Mouse (Mus musculus) heart, postnatal 14 days (tissue): Measurements from ENCODE around the gene Atf1. TPM values are rescaled to one million over a fixed set of nuclear protein-coding genes. Genes with fewer than 3 reads are reported as not detected.

Experiments
- DNase-seq, 2 experiments: peaks; one replicate each; pipeline ENCODE4 v3.0.0; 2021 to 2022
- intact Hi-C: fragments of 180-260 bp; cut with DNase I; formaldehyde crosslinking; loops from one replicate; pipeline ENCODE4 v1.15.1; 2025
- total RNA-seq, 2 experiments: library from RNA; stranded (reverse); gene quantifications; 2 replicates each; pipeline ENCODE4 v1.2.3; 2021

Gene Atf1
- total RNA-seq, 2 experiments from 2014 or later = 44.0 to 48.4 TPM

DNA sequence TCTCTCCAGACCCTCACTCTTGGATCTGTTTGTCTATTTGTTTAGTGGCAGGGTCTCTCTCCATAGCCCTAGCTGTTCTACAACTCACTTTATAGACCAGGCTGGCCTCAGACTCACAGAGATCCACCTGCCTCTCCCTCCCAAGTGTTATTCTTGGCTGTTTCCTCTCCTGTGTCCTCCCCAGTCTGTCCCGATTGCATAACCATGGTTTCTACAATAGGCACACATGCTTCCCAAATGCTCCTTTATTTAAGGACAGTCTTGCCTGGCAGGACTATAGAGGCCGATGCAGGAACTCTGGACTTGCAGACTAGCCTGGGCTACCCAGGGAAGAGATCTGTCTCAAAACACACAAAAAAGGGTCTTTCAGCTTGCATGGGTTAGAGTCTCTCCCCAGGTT lies 14.3 kb upstream of the Atf1 start:
- DNase-seq = no peak
- intact Hi-C loops = no loop called here

DNA sequence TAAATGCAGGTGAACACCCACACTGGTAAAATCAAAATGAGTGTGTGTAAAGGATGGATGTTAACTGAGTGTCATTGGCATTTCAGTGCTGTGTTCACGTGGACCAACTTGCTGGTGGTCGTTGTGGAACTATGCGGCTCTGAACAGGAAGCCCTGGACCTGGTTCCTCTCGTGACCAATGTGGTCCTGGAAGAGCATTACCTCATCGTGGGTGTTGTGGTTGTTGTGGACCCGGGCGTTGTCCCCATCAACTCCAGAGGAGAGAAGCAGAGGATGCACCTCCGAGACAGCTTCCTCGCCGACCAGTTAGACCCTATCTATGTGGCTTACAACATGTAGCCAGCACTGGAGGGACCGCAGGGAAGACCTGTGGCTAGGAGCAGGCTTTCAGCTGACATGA lies 12.5 kb upstream of the Atf1 start:
- intact Hi-C loops = no loop called here
- DNase-seq = no peak

DNA sequence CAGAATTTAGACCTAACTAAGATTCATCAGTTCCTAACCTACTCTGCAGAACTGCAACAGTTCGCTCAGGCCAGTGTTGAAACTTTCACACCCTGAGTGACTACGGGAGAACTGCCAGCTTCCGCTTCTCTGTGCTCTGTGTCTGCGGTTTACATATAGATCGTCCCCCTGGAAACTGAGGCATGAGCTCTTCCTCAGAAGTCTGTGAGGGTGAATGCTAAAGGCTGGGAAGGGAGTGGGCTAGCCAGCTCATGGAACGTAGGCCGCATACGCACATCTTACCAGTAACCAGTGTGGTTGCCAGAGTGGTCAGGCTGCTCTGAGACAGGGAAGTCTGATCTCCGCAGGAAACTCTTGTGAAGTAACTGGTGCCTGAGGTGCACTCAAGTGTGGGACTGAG lies 11.4 kb upstream of the Atf1 start:
- intact Hi-C loops = no loop called here
- DNase-seq = no peak

DNA sequence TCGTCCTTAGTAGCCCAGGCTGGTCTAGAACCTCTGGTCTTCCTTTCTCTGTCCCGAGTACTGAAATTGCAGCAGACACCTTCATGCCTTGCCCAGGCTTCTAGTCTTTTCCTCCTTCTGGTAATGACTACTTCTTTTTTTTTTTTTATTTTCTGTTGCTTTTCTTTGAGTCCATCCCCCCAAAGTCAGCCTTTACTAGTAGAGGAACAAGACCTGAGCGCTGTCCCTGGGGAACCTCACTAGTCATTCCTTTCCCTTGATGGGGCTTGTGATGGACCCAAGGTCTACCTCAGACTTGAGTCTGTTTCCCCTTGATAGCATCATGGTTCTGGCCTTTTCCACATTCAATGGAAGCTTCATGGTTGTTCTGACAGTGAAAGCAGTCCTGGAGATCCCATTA lies 9.6 kb upstream of the Atf1 start:
- intact Hi-C loops = no loop called here
- no peak for DNase-seq

DNA sequence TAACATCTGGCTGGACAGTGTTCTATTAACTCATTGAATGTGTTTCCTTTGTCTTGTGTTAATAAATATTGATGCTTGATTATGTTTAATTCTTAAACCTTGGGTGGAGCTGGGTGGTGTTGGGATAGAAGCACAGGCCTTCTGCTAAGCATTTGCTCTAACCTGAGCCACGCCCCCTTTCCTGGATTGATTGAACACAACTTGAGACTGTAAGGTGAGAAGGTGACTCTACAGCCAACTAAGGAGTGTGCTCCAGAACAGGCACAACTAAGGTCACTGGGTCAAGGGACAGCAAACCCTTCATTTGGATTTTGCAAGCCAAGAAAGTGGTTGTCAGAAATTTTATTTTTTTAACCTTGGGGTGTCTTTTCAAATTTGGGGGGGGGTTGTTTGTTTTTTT lies 8.2 kb upstream of the Atf1 start:
- intact Hi-C loops = no loop called here

DNA sequence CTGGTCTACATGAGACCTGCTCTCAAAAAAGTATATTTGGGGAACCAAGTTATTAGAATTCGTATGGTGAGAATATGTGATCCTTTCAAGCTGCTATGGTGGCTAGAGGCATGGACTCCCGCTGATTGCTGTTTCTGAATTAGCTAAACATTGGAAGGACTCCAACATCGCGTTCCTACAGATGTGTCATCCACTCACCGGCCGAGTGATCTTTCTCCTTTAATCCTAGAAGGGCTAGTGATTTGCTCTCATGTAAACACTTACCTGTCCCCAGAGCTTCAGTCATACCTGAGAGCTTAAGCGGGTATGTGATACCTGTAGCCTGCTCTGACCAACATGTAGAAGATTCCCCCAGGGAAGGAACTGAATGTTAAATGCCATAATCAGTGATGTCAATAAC lies 6.7 kb upstream of the Atf1 start:
- DNase-seq = no peak
- intact Hi-C loops = no loop called here

More for the DNA sequence above, 8.2 kb upstream of the Atf1 start:
- no peak for DNase-seq

DNA sequence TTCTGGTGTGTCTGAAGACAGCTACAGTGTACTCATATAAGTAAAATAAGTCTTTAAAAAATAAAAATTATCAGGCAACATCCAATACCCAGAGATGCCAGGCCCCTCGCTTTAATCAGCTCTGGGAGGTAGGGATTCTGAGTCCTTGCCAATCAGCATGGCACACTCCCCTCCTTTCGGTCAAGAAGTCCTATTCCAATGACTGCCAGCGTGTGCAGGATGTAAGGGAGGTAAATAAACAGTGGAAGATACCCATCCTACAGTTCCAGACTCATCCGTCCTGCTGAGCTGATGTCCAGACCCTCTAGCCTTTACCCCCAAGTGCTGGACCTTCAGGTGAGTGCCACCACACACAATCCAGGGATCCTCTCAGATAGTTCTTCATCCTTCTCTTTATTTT lies 2.2 kb upstream of the Atf1 start:
- intact Hi-C loops = no loop called here
- DNase-seq = no peak

DNA sequence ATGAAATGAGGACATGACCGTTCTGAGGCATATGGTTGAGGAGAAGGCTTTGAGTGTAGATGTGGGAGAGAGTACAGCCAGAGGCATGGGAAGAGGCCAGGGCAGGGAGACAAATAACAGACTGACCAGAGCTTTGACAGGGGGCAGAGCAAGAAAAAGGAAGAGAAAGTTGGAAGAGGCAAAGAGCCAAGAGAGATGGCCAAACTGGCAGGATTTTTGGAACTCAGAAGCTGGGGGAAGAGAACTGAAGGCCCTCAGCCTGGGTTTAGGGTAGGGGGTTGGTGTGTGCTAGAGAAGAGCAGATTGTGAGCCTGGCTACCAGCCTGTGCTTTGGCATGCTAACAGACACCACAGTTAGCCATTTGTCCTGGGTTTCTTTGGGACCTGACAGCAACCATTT lies 1.7 kb upstream of the Atf1 start:
- DNase-seq = no peak
- intact Hi-C loops = no loop called here

DNA sequence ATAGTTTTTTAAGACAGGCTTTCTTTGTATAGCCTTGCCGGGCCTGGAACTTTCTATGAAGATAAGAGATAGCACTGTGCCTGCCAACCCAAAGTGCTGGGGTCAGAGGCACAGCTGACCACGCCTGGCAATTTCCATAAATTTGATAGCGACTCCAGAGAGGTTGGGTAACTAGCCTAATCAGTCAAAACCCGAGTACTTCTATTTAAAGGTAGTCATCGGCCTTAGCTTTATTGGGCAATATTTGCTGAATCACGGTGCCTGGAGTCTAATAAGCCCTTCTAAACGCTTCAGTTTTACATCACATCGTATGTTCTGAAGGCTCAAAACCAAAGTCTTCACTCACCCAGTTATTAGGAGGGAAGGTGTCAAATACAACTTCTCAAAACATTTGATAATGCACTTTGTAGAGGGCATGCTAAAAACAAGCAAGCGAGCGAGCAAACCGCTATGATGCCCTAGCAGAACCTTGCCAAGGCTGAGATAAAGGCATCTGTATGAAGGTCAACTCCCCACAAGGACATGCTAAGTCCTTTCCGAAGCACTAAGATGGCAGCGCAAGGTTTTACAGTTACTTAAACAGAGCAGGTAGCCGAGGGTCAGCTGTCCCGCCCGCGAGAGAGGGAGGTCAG lies 472 bp upstream of the Atf1 start:
- DNase-seq = peak; percentile 31 to 52
- intact Hi-C loops = no loop called here

DNA sequence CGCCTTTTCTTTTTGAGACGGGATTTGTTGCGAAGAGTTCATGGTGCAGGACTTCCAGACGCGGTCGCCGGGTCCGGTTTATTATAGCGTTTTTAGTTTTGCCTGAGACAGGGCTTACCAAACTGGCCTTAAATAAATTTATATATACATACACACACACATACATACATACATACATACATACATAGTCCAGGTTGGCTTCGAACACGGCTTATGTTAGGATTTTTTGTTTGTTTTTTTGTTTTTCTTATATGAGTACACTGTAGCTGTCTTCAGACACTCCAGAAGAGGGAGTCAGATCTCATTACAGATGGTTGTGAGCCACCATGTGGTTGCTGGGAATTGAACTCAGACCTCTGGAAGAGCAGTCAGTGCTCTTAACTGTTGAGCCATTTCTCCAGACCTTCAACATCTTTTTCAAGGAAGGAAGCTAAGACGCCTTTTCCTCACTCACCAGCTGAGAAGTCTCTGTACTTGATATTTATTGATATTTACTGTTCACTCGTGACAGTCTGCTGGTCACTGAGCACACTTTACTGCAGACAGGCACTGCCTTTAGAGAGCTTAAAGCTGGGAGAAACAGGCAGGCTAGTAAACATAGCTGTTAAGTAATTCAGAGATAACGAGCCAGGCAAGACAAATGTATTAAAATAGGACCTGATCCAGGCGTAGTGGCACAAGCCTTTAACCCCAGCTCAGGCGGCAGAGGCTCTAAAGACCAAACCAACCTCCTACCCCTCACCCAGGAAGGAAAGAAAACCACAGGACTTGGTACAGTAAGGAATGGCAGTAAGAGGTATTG lies 1.1 kb downstream of the Atf1 start:
- DNase-seq = no peak
- intact Hi-C loops = no loop called here

DNA sequence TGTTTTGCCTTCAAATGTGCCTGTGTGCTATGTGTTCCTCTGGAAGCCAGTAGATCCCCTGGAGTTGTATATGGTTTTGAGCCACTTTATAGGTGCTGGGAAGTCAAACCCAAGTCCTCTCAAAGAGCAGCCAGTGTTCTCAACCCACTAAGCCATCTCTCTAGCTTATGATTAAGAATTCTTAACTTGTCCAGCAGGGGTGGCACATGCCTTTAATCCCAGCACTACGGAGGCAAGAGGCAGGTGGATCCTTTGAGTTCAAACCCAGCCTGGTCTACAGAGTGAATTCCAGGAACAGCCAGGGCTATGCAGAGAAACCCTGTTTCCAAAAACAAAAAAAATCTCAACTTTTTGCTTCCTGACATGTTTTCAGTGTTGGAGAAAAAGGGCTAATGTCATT lies 3.0 kb downstream of the Atf1 start:
- intact Hi-C loops = no loop called here
- no peak for DNase-seq

DNA sequence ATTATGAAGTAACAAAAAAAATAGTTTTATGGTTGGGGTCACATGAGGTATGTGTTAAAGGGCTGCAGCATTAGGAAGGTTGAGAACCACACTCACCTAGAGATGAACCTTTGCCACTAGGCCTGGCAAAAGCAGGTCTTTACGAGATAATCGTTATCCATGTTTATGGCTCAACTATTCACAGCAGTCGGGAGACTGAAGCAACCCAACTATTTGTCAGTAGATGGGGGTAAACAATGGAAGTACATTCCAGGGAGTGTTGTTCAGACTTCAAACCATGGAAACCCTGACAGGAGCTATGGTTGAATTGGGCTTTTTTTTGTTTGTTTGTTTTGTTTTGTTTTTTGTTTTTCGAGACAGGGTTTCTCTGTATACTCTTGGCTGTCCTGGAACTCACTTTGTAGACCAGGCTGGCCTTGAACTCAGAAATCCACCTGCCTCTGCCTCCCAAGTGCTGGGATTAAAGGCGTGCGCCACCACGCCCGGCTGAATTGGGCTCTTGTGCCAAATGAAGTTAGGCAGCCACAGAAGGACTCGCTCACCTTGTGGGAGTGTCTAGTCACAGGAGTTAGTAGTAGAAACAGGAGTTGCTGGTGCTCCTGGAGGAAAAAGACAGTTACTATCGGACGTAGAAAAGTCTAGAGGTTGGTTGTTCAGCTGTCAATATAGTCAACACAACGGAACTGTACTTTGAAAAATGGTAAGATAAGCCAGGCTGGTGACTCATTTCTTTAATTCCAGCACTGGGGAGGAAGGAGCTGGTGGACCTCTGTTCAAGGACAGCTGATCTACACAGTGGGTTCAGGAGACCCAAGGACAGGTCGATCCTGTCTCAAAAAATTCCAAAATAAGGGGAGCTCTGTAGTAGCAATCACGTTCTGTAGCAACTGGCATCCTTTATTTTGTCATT lies 4.3 kb downstream of the Atf1 start:
- intact Hi-C loops = no loop called here

DNA sequence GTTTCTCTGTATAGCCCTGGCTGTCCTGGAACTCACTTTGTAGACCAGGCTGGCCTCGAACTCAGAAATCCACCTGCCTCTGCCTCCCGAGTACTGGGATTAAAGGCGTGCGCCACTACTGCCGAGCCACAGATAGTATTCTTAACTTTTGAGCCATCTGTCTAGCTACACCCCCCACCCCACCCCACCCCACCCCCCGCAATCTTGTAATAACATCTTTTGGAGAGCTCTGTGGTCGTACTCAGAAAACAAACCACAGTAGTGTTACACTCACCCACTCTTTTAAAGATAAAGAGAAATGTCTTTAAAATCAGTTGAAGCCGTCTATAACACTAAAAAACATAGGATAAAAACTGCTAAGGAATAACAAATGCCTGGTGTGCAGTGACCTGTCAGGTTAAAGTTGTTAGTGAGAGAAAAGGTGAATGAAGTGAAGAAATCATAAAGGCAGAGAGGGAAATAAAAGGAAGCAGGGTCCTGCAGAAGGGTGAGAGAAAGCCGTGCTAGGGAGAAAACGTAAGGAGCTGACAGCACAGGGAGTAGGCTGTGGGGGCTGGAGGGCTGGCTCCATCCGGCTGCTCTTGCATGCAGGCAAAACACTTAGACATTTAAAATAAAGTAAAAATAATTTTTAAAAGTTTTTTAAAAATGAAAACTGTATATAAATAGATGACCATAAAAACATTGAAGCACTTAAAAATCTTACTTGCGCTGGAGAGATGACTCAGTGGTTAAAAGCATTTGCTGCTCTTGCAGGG lies 7.8 kb downstream of the Atf1 start:
- DNase-seq = no peak
- intact Hi-C loops = no loop called here

More for the DNA sequence above, 4.3 kb downstream of the Atf1 start:
- no peak for DNase-seq

DNA sequence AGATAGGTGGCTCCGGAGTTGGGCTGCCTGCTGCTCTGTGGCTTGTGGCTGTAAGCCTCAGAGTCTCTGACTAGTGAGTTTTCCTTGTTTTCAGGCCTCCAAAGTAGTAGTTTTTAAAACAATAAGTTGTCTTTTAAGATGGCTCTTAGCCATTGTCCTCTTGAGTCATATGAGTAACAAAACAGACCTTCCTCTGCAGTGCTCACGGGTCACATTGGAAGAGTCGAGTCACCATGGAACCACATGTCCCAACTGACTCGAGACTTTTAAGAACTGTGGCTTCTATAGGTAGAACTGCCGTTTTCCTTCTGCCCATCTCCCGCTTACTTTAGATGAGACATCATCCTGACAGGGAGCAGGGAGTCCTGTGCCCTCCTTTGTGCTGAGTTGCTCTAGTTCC lies 9.3 kb downstream of the Atf1 start:
- intact Hi-C loops = no loop called here
- DNase-seq = no peak

DNA sequence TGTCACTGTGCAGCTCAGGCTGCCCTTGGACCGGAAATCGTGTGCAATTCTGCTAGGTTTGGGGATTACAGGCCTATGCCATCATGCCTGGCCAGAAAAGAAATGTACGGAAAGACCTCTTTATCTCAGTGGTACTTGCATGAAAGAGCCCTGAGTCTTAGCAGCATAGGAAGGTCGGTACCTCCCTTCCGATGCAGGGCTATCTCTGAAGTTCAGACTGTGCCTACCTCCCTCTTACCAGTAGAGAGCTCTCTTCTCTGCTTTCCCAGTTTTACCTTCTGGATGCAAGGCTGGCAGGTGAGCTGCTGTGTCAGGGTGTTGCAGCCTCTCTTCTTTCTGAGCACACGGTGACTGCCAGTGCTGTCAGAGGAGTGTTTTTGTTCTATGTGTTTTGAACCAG lies 14.2 kb downstream of the Atf1 start:
- intact Hi-C loops = no loop called here
- no peak for DNase-seq

DNA sequence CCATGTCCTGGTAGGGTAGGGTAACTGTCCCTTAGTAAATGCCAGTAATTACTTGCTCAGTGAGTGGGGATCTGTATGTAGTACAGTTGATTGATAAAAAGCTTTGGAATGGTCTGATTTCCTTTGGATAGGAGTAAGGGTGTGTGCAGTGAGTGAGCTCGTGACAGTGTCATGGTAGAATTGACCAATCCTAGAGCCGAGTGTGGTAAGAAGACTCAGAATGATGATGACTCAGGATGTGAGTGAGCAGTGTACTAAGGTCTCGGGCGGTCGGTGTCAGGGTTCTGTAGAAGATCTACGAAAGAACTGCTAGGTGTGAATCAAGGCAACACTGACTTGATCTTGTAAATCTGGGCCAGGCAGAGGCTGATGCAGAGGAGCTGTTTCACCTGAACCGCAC lies 18.3 kb downstream of the Atf1 start:
- intact Hi-C loops = no loop called here
- no peak for DNase-seq

DNA sequence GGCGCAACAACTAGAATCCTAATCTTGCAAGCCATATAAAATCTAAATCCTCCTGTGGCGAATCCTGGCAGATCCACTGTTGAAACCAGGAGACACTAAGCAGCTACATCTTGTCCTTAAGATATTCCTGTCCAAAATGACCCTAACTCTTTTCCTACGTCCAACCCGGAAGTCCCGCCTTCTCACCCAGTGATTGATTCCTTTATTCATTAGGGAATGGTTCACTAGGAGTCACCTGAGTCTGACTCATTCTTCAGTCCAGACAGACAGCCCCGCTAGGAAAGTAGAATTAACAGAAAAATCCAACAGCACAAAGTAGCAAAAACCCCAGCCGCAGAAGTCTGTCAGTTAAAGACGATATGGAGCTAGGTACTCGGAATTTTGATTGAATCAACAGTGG lies 19.7 kb downstream of the Atf1 start:
- no peak for DNase-seq
- intact Hi-C loops = no loop called here

DNA sequence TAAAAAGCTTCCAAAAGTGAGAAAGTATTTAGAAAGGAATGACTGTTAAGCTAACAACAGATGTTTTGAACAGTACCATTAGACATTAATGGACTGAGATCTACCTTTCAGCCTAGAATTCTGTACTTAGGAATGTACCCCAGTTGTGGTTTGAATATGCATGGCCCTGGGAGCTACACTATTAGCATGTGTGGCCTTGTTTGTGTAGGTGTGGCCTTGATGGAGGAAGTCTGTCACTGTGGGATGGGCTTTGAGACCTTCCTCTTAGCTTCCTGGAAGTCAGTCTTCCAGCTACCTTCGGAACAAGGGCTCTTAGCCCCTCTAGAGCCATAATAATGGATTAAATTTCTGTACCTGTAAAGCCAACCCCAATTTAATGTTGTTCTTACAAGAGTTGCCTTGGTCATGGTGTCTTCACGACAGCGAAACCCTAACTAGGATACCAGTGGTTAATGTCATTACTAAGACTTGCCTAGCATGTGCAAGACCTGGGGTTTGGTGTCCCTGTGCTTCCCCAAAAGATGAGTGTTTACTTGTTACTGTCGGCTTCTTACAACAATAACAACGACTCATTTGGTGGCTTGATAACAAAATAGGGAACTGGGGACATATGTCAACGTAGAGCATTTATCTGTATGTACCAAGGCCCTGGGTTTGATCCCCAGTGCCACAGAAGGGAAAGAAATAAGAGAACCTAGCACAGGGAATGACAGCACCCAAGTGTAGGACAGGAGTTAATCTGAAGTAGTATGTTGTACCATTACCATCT lies 21.2 kb downstream of the Atf1 start:
- intact Hi-C loops = no loop called here
- no peak for DNase-seq

DNA sequence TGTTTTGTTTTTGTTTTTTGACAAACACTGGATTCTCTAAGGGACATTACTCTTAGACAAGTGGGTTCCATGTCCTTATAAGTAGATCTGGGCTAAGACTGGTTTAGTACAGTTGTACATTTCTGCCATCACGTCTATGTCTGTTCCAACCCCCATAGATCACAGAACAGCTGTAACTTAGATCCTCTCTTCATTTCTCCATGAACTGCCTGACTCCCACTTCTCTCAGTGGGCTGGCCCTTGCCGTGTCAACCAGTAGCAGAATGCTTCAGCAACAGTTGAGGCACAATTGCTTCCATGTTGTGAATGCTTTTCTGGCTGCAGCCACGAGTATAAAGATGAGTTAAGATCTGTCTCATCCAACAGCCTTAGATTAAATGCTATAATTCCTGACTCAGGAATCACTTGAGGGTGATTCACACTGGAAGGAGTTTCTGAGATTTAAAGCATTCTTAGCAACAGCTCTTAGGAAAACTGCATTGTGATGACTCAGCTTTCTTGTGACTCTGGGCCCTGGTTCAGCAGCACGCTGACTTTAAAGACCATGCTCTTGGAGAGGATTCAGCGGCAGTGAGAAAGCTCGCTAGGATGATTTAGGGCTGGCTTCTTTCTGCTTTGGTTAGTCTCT lies 23.6 kb downstream of the Atf1 start:
- intact Hi-C loops = no loop called here
- no peak for DNase-seq
